10 mouse cellular contexts compared by ENCODE assay signal in genomic region chr11:5498931-5499661, GRCm38 (mm10). TPM values are rescaled to one million over a fixed set of nuclear protein-coding genes. Genes with fewer than 3 reads are reported as not detected.
DNase-seq lines count a peak whose midpoint lies in the region; ATAC-seq and TF ChIP-seq lines count a peak whose summit lies in the region.
"Had no signal": no experiment of that assay in that cellular context is flagged by ENCODE, and none has a peak within 500 bp of the region (broad histone marks: within the 10 kb centered on the region; RNA-seq: fewer than 3 reads in every experiment).

No protein-coding gene starts in this region.

- 0 out of 2 replicates have a peak overlapping the region, but pooled peaks have one; percentile 5 for H3K27ac ChIP-seq in forebrain, embryonic 12.5 days
- H3K27ac ChIP-seq in forebrain, embryonic 11.5 days (ENCODE audit: low read depth, low read length) = no peak overlapping the region
- peak overlapping the region; percentile 93 for H3K27ac ChIP-seq in ES-E14 (ENCODE audit: insufficient read depth, low read depth, low read length, poor library complexity, severe bottlenecking)
- peak overlapping the region; percentile 83 for H3K27ac ChIP-seq in liver, embryonic 15.5 days (replicated peaks)
- H3K27ac ChIP-seq: hindbrain, embryonic 14.5 days; limb, embryonic 13.5 days had no signal

- no peaks in the 10 kb centered on the region for H3K36me3 ChIP-seq in forebrain, embryonic 12.5 days (replicated peaks)
- H3K36me3 ChIP-seq in forebrain, embryonic 11.5 days (ENCODE audit: control insufficient read depth, insufficient read depth, low read length) = no peaks in the 10 kb centered on the region
- no peaks in the 10 kb centered on the region for H3K36me3 ChIP-seq in ES-E14 (ENCODE audit: control insufficient read depth, insufficient read depth, low read length, poor library complexity, severe bottlenecking)
- no peaks in the 10 kb centered on the region for H3K36me3 ChIP-seq in liver, embryonic 15.5 days (replicated peaks)
- H3K36me3 ChIP-seq: limb, embryonic 13.5 days had no signal

- DNase-seq in forebrain, embryonic 11.5 days (ENCODE audit: low spot score) = no peak
- no peak for DNase-seq in ES-E14 (ENCODE audit: low read depth, low spot score)
- peak; percentile 49 to 62 for DNase-seq in kidney, adult 8-10 months
- no peak for DNase-seq in left cerebral cortex, postnatal 36 days (ENCODE audit: low spot score in 2 of 2)
- DNase-seq in retina, postnatal 1 day = no peak
- no peak for DNase-seq in layer of hippocampus, postnatal 36 days

- H3K9ac ChIP-seq in forebrain, embryonic 12.5 days = no peak overlapping the region
- H3K9ac ChIP-seq in forebrain, embryonic 11.5 days (ENCODE audit: low read length) = no peak overlapping the region
- H3K9ac ChIP-seq in ES-E14 (ENCODE audit: insufficient read depth, low read depth, low read length, poor library complexity, severe bottlenecking) = peak overlapping the region; percentile 49; the same call in 1 of the 2 replicates
- no peak overlapping the region for H3K9ac ChIP-seq in liver, embryonic 15.5 days
- H3K9ac ChIP-seq: hindbrain, embryonic 14.5 days; limb, embryonic 13.5 days had no signal

- H3K4me3 ChIP-seq in forebrain, embryonic 12.5 days (replicated peaks) = no peak overlapping the region
- H3K4me3 ChIP-seq in forebrain, embryonic 11.5 days (ENCODE audit: low read depth, low read length) = no peak overlapping the region
- peak overlapping the region in 1 of 2 experiments; percentile 18; a peak in 1 of 4 replicates for H3K4me3 ChIP-seq in ES-E14 (ENCODE audit: insufficient read depth in 1 of 2, low read depth in 1 of 2, low read length in 2 of 2, poor library complexity in 1 of 2, severe bottlenecking in 1 of 2)
- no peak overlapping the region for H3K4me3 ChIP-seq in liver, embryonic 15.5 days (replicated peaks)
- H3K4me3 ChIP-seq: limb, embryonic 13.5 days had no signal

- no peak overlapping the region for H3K4me2 ChIP-seq in forebrain, embryonic 12.5 days
- no peak overlapping the region for H3K4me2 ChIP-seq in forebrain, embryonic 11.5 days (ENCODE audit: low read depth, low read length, severe bottlenecking)
- peak overlapping the region; percentile 39 for H3K4me2 ChIP-seq in liver, embryonic 15.5 days
- H3K4me2 ChIP-seq: hindbrain, embryonic 14.5 days; limb, embryonic 13.5 days had no signal

- in situ Hi-C loops in ES-E14 (cut with MboI; ENCODE audit: low sequenced_read_pairs in 2 of 2, unreplicated experiment in 2 of 2) = no loop called here

- no peaks in the 10 kb centered on the region for H3K9me3 ChIP-seq in forebrain, embryonic 12.5 days
- no peaks in the 10 kb centered on the region for H3K9me3 ChIP-seq in forebrain, embryonic 11.5 days (ENCODE audit: control insufficient read depth, low read length)
- no peaks in the 10 kb centered on the region for H3K9me3 ChIP-seq in ES-E14 (ENCODE audit: control insufficient read depth, insufficient read depth, low read depth, low read length)
- H3K9me3 ChIP-seq in liver, embryonic 15.5 days (replicated peaks) = no peaks in the 10 kb centered on the region
- H3K9me3 ChIP-seq: limb, embryonic 13.5 days had no signal

- no peaks in the 10 kb centered on the region for H3K4me1 ChIP-seq in forebrain, embryonic 12.5 days
- H3K4me1 ChIP-seq in forebrain, embryonic 11.5 days (replicated peaks; ENCODE audit: control insufficient read depth, insufficient read depth, low read length) = no peaks in the 10 kb centered on the region
- peaks cover 13 to 27% of the 10 kb centered on the region in 2 experiments for H3K4me1 ChIP-seq in ES-E14 (ENCODE audit: control insufficient read depth in 2 of 2, insufficient read depth in 2 of 2, low read length in 2 of 2, poor library complexity in 1 of 2)
- peaks cover 41% of the 10 kb centered on the region for H3K4me1 ChIP-seq in liver, embryonic 15.5 days (replicated peaks)
- H3K4me1 ChIP-seq: limb, embryonic 13.5 days had no signal

- WGBS in forebrain, embryonic 12.5 days = 84% methylated on average over 13 of the region's 13 CpGs
- WGBS in forebrain, embryonic 11.5 days = 84% methylated on average over 13 of the region's 13 CpGs
- WGBS in liver, embryonic 15.5 days (ENCODE audit: insufficient replicate concordance) = 51% methylated on average over 13 of the region's 13 CpGs

- H3K27me3 ChIP-seq in forebrain, embryonic 12.5 days = no peaks in the 10 kb centered on the region
- no peaks in the 10 kb centered on the region for H3K27me3 ChIP-seq in forebrain, embryonic 11.5 days (ENCODE audit: control insufficient read depth, insufficient read depth, low read length)
- no peaks in the 10 kb centered on the region for H3K27me3 ChIP-seq in liver, embryonic 15.5 days
- H3K27me3 ChIP-seq: limb, embryonic 13.5 days had no signal

- no peak for ATAC-seq in forebrain, embryonic 12.5 days (ENCODE audit: low FRiP score)
- ATAC-seq in forebrain, embryonic 11.5 days (replicated peaks; ENCODE audit: low FRiP score) = no peak
- ATAC-seq in liver, embryonic 15.5 days (ENCODE audit: insufficient read depth) = peak; percentile 47

- intact Hi-C loops in left cerebral cortex, postnatal 36 days (cut with DNase I) = no loop called here

TF ChIP-seq in ES-E14, 5 proteins besides CTCF, POLR2A, EP300 and RAD21:
- TF ChIP-seq ZC3H11A (IDR thresholded peaks at IDR 0.05; ENCODE audit: borderline replicate concordance, low read depth, low read length) = no peak
- no peak for TF ChIP-seq MAFK (IDR thresholded peaks at IDR 0.05; ENCODE audit: insufficient read depth, low read depth, low read length)
- no peak for TF ChIP-seq HCFC1 (IDR thresholded peaks at IDR 0.05; ENCODE audit: borderline replicate concordance, insufficient read depth, low read length)
- no peak for TF ChIP-seq CHD2 (IDR thresholded peaks at IDR 0.05; ENCODE audit: low read depth, low read length)

RNA-seq across cellular contexts. Expression of gene Xbp1, which starts 21.4 kb away (rescaled TPM):
- 100 and 102 TPM in 2 replicates for polyA plus RNA-seq in forebrain, embryonic 12.5 days (2016; fragmentation: Nextera tagmentation; extraction: Ambion mirVana)
- 117 and 119 TPM in 2 replicates for polyA plus RNA-seq in forebrain, embryonic 11.5 days (2014; fragmentation: Nextera tagmentation; extraction: Ambion mirVana)
- 143 and 195 TPM in 2 replicates for total RNA-seq in ES-E14 (2012; rRNA removed)
- polyA plus RNA-seq in liver, embryonic 15.5 days (2015; fragmentation: Nextera tagmentation; extraction: Ambion mirVana) = 109 and 117 TPM in 2 replicates
- total RNA-seq in left cerebral cortex, postnatal 36 days (2021) = 100 to 1,000 TPM in 1 of 2 experiments, 10 to 100 TPM in 1; 88.6 to 102 TPM
- total RNA-seq in layer of hippocampus, postnatal 36 days (2021) = 100 to 1,000 TPM; 109 to 139 TPM

RNA-seq across cellular contexts. Expression of gene Ccdc117, which starts 42.9 kb away (rescaled TPM):
- 27.1 and 28.0 TPM in 2 replicates for polyA plus RNA-seq in forebrain, embryonic 12.5 days (2016; fragmentation: Nextera tagmentation; extraction: Ambion mirVana)
- 27.9 and 29.9 TPM in 2 replicates for polyA plus RNA-seq in forebrain, embryonic 11.5 days (2014; fragmentation: Nextera tagmentation; extraction: Ambion mirVana)
- total RNA-seq in ES-E14 (2012; rRNA removed) = 24.2 and 27.4 TPM in 2 replicates
- 8.1 and 8.8 TPM in 2 replicates for polyA plus RNA-seq in liver, embryonic 15.5 days (2015; fragmentation: Nextera tagmentation; extraction: Ambion mirVana)
- total RNA-seq in left cerebral cortex, postnatal 36 days (2021) = 10 to 100 TPM; 11.2 to 14.6 TPM
- total RNA-seq in layer of hippocampus, postnatal 36 days (2021) = 10 to 100 TPM; 18.0 to 19.1 TPM

RNA-seq across cellular contexts. Expression of gene Znrf3, which starts 54.4 kb away (rescaled TPM):
- 9.0 and 10.3 TPM in 2 replicates for polyA plus RNA-seq in forebrain, embryonic 12.5 days (2016; fragmentation: Nextera tagmentation; extraction: Ambion mirVana)
- 11.7 and 12.9 TPM in 2 replicates for polyA plus RNA-seq in forebrain, embryonic 11.5 days (2014; fragmentation: Nextera tagmentation; extraction: Ambion mirVana)
- 15.4 and 19.1 TPM in 2 replicates for total RNA-seq in ES-E14 (2012; rRNA removed)
- 2.8 and 3.0 TPM in 2 replicates for polyA plus RNA-seq in liver, embryonic 15.5 days (2015; fragmentation: Nextera tagmentation; extraction: Ambion mirVana)
- total RNA-seq in left cerebral cortex, postnatal 36 days (2021) = 10 to 100 TPM; 19.5 to 20.2 TPM
- total RNA-seq in layer of hippocampus, postnatal 36 days (2021) = 10 to 100 TPM; 19.1 to 20.7 TPM

Comparison
In these comparisons a context has a peak if more than half of its experiments do, and no peak if none do; other contexts are left out.
1. DNase-seq: peak in kidney, adult 8-10 months (2 of 2); none in forebrain, embryonic 11.5 days (single experiment), ES-E14 (single experiment), left cerebral cortex, postnatal 36 days (0 of 2), retina, postnatal 1 day (single experiment) and layer of hippocampus, postnatal 36 days (0 of 2).